Mouse (Mus musculus) c-Kit-positive CD71-positive TER-119-negative erythroid progenitor cells, embryonic 14.5 days (primary cell): Measurements from ENCODE around the gene Uba3.
A peak's percentile ranks its signal among the peaks of the same experiment; 100 is the strongest.

Source experiments
- DNase-seq: peaks from one replicate; pipeline ENCODE4 v3.0.0-alpha.2; 2013; ENCODE audit warnings: low read depth

Uba3 gene

GRCm38 (mm10) chr6:97205439-97205885, at the start of gene Uba3:
TSS of gene Uba3 (minus strand) at chr6:97205647.
- DNase-seq, result peak; percentile 99

GRCm38 (mm10) chr6:97252711-97253221, 47.3 kb upstream of the Uba3 start, which contains the start of gene Lmod3:
TSS of gene Lmod3 (minus strand) at chr6:97252759.
- no peak for DNase-seq

GRCm38 (mm10) chr6:97252086-97252485, 46.6 kb upstream of the Uba3 start:
- no peak for DNase-seq

- DNase-seq, result peak; percentile 38
These were observed 45.5 kb upstream of the Uba3 start for GRCm38 (mm10) chr6:97250966-97251365.

- DNase-seq, result no peak
These were observed 39.8 kb upstream of the Uba3 start for GRCm38 (mm10) chr6:97245200-97245599.

- DNase-seq, result no peak
These were observed 37.1 kb upstream of the Uba3 start for GRCm38 (mm10) chr6:97242522-97242921.

GRCm38 (mm10) chr6:97240092-97240491, 34.6 kb upstream of the Uba3 start:
- no peak for DNase-seq

- DNase-seq, result no peak
These were observed 33.9 kb upstream of the Uba3 start for GRCm38 (mm10) chr6:97239360-97239759.

- no peak for DNase-seq
These were observed 30.6 kb upstream of the Uba3 start for GRCm38 (mm10) chr6:97236088-97236487.

GRCm38 (mm10) chr6:97234911-97235668, 29.6 kb upstream of the Uba3 start:
- no peak for DNase-seq

- no peak for DNase-seq
These were observed 21.8 kb upstream of the Uba3 start for GRCm38 (mm10) chr6:97227067-97227847.

- no peak for DNase-seq
These were observed 20.6 kb upstream of the Uba3 start for GRCm38 (mm10) chr6:97226083-97226491.

- DNase-seq, result no peak
These were observed 19.1 kb upstream of the Uba3 start for GRCm38 (mm10) chr6:97224505-97224904.

GRCm38 (mm10) chr6:97223566-97223965, 18.1 kb upstream of the Uba3 start:
- no peak for DNase-seq

- no peak for DNase-seq
These were observed 17.6 kb upstream of the Uba3 start for GRCm38 (mm10) chr6:97222931-97223467.

GRCm38 (mm10) chr6:97222321-97222720, 16.9 kb upstream of the Uba3 start:
- DNase-seq, result no peak

- DNase-seq, result no peak
These were observed 16.0 kb upstream of the Uba3 start for GRCm38 (mm10) chr6:97221205-97222025.

- DNase-seq, result no peak
These were observed 15.2 kb upstream of the Uba3 start for GRCm38 (mm10) chr6:97220672-97221071.

GRCm38 (mm10) chr6:97216154-97216821, 10.8 kb upstream of the Uba3 start:
- DNase-seq, result no peak

GRCm38 (mm10) chr6:97211981-97212380, 6.5 kb upstream of the Uba3 start:
- no peak for DNase-seq

- DNase-seq, result no peak
These were observed 5.6 kb upstream of the Uba3 start for GRCm38 (mm10) chr6:97210962-97211601.
